Mouse (Mus musculus) pancreas, adult 10 weeks (tissue): ENCODE data around the gene Med28. TPM values are rescaled to one million over a fixed set of nuclear protein-coding genes. Genes with fewer than 3 reads are reported as not detected.

Experiments
- polyA plus RNA-seq: library from polyadenylated mRNA; stranded (reverse); fragments of 350-450 nt; fragmentation: Illumina TruSeq; extraction: RNeasy Lipid Tissue Mini Kit (QIAGEN cat#74804); gene quantifications from one replicate; pipeline ENCODE4 v1.2.3, GENCODE M21; 2015; ENCODE audit warnings: low read depth, low replicate concordance; ENCODE audit not compliant: insufficient read depth

Med28 gene
- polyA plus RNA-seq, result 36.0 TPM

DNA sequence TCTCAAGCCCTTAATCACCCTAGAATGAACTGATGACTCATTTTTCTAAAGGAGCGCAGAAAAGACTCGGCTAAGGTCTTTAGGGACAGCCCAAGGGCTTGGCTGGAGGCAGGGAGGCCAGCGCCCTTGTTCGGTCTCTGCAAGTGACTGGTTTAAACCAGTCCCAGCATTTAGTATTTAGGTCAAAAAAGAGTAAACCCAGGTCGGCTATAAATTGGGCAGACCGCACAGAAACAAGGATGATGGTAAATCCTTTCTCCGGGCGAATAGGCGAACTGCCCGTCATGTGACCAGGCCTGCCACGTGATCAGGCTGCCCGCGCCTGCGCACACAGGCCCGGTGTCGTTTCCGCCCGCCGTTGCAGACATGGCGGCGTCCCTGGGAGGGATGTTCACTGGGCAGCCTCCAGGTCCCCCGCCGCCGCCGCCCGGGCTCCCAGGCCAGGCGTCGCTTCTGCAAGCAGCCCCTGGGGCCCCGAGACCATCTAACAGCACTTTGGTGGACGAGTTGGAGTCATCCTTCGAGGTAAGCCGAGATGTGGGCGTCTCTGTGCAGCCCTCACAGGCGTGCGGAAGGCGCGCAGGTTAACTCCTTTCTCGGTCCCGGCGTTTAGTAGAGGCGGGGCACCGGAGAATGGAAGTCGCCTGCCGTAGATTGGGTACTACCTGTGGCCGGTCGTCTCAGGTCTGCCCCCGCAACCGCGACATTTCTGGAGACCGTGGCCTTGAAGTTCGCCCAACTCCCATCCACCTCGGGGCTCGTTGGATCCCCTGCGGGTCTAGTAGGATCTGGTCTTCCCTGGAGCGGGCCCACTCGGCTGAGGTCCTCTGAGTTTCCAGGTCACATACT lies at the start of gene Med28:
Gene Med28 (plus strand): TSS at position 270 of the 849 bp plus-strand sequence.

DNA sequence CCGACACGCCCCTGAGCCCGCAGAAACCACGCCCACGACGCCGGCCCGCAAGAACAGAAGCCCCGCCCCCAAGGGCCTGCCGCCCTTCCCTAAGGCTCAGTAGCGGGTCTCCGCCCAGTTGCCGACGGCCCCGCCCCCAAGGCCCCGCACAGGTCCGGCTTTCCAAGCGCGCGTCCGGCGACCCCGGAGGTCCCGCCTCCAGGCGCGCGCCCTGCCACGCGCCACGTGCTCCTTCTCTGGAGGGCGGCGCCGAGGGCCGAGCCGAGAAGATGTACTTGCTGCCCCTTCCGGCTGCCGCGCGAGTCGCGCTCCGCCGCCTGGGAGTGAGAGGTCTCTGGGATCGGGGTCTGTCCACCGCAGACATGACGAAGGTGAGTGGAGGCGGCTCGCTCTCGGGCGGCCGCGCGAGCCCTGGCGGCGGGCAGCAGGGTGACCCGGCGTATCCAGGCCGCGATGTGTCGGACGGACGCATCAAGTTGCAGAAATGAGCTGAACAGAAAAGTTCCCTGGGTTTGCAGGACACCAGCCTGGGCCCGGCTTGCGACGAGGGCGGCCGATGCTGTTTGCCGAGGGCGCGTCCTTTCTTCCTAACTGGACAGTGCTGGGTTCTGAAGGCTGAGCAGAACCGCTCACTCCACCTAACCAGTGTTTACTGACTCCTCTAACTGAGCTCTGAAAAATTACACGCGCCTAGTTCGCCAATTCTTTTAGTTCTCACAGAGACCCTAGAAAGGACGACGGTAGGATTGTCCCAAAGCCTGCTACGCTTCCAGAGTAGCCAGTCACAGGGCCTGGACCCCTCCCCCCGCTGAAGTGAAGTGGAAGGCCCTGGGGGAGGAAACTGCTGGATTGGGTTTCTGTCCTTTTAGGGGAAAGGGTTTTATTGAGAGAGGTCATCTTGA lies 26.6 kb upstream of the Med28 start, which contains the start of gene Lap3:
Gene Lap3 (plus strand): TSS at position 184 of the 902 bp plus-strand sequence.

Other genes with a start within 250 kb of the Med28 start
- 43.4 TPM for gene Qdpr, start 70.0 kb upstream of the Med28 start, polyA plus RNA-seq
- gene Clrn2, start 66.5 kb upstream of the Med28 start, polyA plus RNA-seq, result not detected
- 6.8 TPM for gene Lap3, start 26.9 kb upstream of the Med28 start, polyA plus RNA-seq
- not detected for gene Fam184b, start 119.4 kb downstream of the Med28 start, polyA plus RNA-seq
- gene Ncapg, start 149.7 kb downstream of the Med28 start, polyA plus RNA-seq, result not detected